Mouse (Mus musculus) megakaryocyte-erythroid progenitor cell, adult 5 weeks (primary cell): ENCODE data around the gene Tmem19. TPM values are rescaled to one million over a fixed set of nuclear protein-coding genes. Genes with fewer than 3 reads are reported as not detected.

Source experiments
- polyA plus RNA-seq: library from polyadenylated mRNA; stranded (reverse); fragments of >175 nt; gene quantifications from 2 replicates; pipeline ENCODE4 v1.2.3, GENCODE M21; 2012

Tmem19 gene
- 3.6 and 4.0 TPM in 2 replicates for polyA plus RNA-seq

DNA sequence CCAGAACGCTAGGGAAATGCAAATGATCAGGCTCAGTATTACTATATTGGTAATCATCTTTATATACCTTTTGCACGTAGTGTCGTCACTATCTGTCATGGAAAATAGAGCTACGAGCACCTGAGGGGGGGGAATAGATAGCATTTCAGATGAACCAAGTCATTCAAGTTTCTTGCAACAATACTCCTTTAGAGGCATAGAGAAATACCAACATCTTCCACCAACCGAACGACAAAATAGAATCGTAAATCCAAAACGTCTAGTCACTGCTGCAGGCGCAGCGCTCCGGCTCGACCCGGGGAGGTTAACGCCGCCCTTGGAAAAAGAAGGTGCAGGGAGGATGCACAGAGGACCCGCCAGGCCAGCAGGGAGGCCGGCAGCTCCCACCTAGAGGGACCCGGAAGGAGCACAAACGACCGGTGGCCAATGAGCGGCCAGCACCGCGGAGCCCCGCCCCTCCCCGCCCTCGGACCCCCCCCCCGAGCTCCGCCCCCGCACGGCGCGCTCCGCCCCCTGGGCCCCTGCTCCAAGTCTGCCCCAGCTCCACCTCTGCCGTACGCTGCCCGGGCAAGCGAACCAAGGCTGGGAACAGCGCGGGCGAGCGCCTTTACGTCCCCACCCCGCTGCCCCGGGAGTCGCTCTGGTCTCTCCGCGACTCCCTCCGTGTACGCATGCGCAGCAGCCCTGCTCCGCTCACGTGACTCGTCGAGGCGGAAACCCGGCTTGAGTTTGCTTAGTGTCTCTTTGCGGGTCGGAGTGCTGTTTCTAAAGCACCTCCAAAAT is at the start of gene Tmem19:
Tmem19 (minus strand) TSS at position 662 of the 783 bp plus-strand sequence.

DNA sequence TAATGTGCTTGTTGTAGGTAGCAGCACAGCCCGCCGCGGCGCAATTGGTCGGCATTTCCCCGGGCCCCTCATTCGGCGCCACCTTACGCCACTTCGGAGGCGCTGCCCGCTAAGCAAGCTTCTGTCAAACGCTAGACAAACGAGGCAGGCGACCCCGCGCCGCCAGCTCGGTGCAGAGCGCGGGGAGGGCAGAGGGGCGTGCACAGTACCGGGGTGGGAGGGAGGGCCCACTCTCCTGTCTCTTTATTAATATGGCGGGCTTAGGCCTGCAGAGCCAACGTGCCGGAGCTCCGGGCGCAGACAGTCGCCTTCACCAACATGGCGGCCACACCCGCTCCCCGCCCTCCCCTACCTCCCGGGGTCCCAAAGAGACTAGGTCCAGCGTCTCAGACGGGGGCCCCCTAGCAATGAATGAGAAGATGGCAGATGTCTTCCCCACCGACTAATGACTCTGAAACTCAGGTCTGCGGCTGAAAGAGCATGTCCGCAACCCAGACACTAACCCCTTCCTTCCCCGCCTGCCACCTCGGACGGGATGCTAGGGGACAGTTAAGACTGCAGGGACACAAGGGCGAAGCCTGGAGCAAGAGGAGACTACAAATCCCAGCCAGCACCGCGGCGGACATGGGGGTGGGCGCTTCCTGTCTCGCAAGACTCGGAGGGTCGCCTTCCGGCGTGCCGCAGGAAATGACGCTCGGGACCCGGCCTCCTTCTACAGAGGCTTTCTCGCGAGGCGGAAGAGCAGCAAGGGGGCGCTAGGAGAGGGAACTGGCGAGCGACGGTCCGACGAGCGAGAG is 22.1 kb upstream of the Tmem19 start, which contains the start of the genes Thap2 and Zfc3h1:
Thap2 (minus strand) TSS at position 223 of the 797 bp plus-strand sequence.
Zfc3h1 (plus strand) TSS at position 739 of the 797 bp plus-strand sequence.

DNA sequence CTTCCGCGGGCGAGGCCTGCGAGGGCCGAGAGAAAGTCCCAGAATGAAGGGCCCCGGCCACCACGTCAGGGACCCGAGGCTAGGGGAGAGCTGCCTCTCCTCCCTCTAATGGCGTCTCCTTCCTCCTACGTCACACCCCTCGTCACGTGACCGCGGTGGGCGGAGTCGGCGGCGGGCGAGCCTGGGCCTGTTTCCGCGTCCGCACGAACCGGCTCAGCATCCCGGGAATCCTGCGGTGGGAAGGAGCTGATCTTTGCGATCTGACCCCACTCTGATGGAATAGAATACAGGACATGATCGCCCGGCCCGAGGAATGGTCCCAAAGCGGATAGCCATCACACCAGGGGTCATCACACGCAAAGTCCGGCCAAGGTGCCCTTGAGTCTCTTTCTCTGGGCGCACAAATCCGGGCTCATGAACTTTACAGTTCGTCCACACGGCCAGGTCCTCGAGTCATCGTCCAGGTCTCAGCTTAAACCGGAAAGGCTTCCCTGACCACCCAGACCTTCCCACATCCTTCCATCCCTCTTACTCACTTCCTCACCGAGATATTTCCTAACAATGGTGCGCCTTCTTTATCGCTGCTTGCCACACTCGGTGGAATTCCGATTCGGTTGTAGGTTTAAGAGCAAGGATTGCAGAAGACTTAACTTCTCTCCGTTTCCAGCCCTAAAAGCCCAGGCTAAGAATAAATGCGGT is 46.7 kb downstream of the Tmem19 start, which contains the start of gene Rab21:
Rab21 (minus strand) TSS at position 122 of the 699 bp plus-strand sequence.

Other genes starting within 250 kb of the Tmem19 start
- gene Tph2, start 177.5 kb downstream of the Tmem19 start, polyA plus RNA-seq = not detected in 2 replicates
- gene Tbc1d15, start 111.0 kb downstream of the Tmem19 start, polyA plus RNA-seq = 3.9 and 4.2 TPM in 2 replicates
- gene Rab21, start 46.9 kb downstream of the Tmem19 start, polyA plus RNA-seq = 41.1 and 44.9 TPM in 2 replicates
- gene Thap2, start 21.9 kb upstream of the Tmem19 start, polyA plus RNA-seq = 13.2 and 14.5 TPM in 2 replicates
- 5.1 and 7.9 TPM in 2 replicates for gene Zfc3h1, start 22.5 kb upstream of the Tmem19 start, polyA plus RNA-seq
- not detected in 2 replicates for gene A930009A15Rik, start 207.5 kb upstream of the Tmem19 start, polyA plus RNA-seq
- 0.03 TPM in 1 of 2 replicates, not detected in the other for gene Lgr5, start 225.3 kb upstream of the Tmem19 start, polyA plus RNA-seq